Mouse (Mus musculus) CH12.LX (cell line): ENCODE results near the gene Lingo3.

Source experiments
- CTCF ChIP-seq, 2 experiments: IDR thresholded peaks in 1 of 2; conservative IDR thresholded peaks in 1 of 2; 2 replicates each; pipeline ENCODE4 v1.5.1; 2011 to 2012; ENCODE audit warnings: low read depth in 2 of 2, low read length in 2 of 2, improper control_type of control experiment in 1 of 2, inconsistent platforms in 1 of 2, mild to moderate bottlenecking in 1 of 2, moderate library complexity in 1 of 2
- E2F4 ChIP-seq: IDR thresholded peaks from 2 replicates; pipeline ENCODE4 v1.6.1; 2011; ENCODE audit warnings: low read depth, low read length, improper control_type of control experiment; ENCODE audit not compliant: insufficient replicate concordance
- EP300 ChIP-seq: IDR thresholded peaks from 2 replicates; pipeline ENCODE4 v1.6.1; 2011; ENCODE audit warnings: low read length, improper control_type of control experiment
- PAX5 ChIP-seq: IDR thresholded peaks from 2 replicates; pipeline ENCODE4 v1.6.1; 2012; ENCODE audit warnings: low read length, inconsistent platforms, mixed read lengths
- POLR2A ChIP-seq: IDR thresholded peaks from 2 replicates; pipeline ENCODE4 v1.6.1; 2011; ENCODE audit warnings: low read depth, mild to moderate bottlenecking, improper control_type of control experiment, low read length
- SMC3 ChIP-seq: IDR thresholded peaks from 2 replicates; pipeline ENCODE4 v1.6.1; 2011; ENCODE audit warnings: low read depth, low read length, improper control_type of control experiment
- ZC3H11A ChIP-seq: IDR thresholded peaks from 2 replicates; pipeline ENCODE4 v1.6.1; 2012; ENCODE audit warnings: low read depth, mild to moderate bottlenecking, inconsistent platforms, low read length, improper control_type of control experiment

DNA sequence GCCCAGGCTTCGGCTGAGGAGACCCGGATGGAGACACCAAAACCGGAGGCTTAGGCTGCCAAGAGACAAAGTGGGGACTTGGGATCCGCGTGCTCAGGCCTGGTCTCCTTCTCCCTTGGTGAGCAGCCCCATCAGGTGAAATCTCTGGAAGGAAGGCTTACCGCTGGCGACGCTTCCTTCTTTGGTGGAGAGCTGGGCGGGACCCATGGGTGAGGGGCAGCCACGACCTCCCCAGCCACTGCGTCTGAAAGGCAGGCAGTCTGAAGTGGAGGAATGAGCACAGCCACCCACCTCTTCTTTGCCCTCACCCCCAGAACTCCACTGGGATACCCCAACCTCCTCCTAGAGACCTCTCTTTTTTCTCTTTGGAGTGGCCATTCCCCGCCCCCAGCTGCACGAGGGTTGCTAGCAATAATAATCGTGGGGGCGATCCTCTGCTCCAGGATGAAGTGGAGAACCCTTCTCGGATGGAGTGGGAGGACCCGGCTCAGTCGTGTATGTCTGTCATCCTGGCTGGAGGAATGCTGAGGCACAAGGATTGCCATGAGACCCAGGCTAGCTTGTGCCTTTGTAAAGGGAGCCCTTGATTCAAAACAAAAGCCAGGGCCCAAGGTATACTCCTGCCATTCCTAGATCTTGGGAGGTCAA lies 34.7 kb downstream of the Lingo3 start:
- TF ChIP-seq PAX5, result no peak
- no peak; the same call in 1 of the 2 replicates for TF ChIP-seq POLR2A
- no peak for TF ChIP-seq CTCF (conservative IDR thresholded peaks at IDR 0.05 in 1 of 2, IDR thresholded peaks at IDR 0.05 in 1 of 2; ENCODE audit: low read depth in 2 of 2, low read length in 2 of 2)
- no peak for TF ChIP-seq ZC3H11A
- no peak for TF ChIP-seq SMC3
- TF ChIP-seq EP300, result no peak
- no peak for TF ChIP-seq E2F4
